Mouse (Mus musculus): Measurements from ENCODE around the gene Myo1b. TPM values are rescaled to one million over a fixed set of nuclear protein-coding genes. Genes with fewer than 3 reads are reported as not detected.

Myo1b gene
- polyA plus RNA-seq, 1 experiment from 2014 or later = 114 TPM

DNA sequence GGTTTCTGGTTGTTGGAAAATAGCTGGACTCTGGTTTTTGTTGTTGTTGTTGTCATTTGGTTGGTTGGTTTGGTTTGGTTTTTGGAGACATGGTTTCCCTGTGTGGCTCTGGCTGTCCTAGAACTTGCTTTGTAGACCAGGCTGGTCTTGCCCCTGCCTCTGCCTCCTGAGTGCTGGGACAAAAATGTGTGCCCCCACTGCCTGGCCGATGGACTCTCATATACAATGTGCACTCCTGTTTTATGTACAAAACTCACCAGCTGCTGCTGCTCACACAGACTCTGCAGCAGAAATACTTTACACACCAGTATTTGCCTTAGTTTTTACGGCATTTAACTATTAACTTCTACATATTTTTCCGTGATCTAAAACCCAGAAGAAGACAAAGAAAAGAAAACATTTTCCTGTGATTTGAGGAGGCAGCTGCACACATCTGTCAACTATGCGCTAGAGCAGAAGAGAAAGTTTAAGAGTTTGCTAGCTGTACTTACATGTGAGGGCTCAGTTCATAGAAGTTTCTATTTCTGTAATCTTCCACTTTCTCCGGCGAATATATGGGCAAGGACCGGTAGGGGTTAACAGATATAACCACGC, 52.9 kb downstream of the Myo1b start:
- H3K4me2 ChIP-seq = no peak overlapping the region
- H3K4me3 ChIP-seq (replicated peaks) = no peak overlapping the region
- no peak overlapping the region for H3K9ac ChIP-seq
- 93% methylated on average over 8 of the region's 8 CpGs for WGBS
- peaks cover 10% of the 10 kb centered on the region; the same call in 1 of the 2 replicates for H3K4me1 ChIP-seq
- peaks cover 23% of the 10 kb centered on the region for H3K36me3 ChIP-seq (replicated peaks)
- H3K27ac ChIP-seq = no peak overlapping the region
- H3K27me3 ChIP-seq = no peaks in the 10 kb centered on the region
- no peaks in the 10 kb centered on the region for H3K9me3 ChIP-seq
- no peak for ATAC-seq (ENCODE audit: low FRiP score)

DNA sequence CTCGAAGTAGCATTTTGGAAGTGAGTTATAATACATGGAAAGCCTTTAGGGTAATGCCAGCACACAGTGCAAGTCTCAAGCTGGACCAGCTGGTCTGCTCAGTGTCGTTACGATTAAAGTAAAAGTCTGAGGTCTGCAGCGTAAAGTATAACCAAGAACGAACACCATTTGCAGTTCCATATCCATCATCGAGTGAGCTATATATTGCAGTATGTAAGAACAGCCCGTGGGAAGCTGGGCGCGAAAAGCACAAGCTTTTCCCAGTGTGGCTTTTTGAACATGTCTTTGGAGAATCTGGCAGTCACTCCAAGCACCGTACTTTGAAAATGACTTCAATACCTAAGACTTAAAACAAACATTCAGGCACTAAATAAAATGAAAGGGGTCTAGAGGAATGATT, 55.0 kb downstream of the Myo1b start:
- 96% methylated on average over 10 of the region's 10 CpGs for WGBS
- Histone ChIP-seq H3K4me2 (no peak overlapping the region), H3K4me1 (peaks cover 7% of the 10 kb centered on the region), H3K9ac (no peak overlapping the region), H3K4me3 (replicated peaks) (no peak overlapping the region), H3K27me3 (no peaks in the 10 kb centered on the region), H3K27ac (no peak overlapping the region), H3K9me3 (no peaks in the 10 kb centered on the region), H3K36me3 (replicated peaks) (peaks cover 23% of the 10 kb centered on the region)
- ATAC-seq (ENCODE audit: low FRiP score) = no peak

DNA sequence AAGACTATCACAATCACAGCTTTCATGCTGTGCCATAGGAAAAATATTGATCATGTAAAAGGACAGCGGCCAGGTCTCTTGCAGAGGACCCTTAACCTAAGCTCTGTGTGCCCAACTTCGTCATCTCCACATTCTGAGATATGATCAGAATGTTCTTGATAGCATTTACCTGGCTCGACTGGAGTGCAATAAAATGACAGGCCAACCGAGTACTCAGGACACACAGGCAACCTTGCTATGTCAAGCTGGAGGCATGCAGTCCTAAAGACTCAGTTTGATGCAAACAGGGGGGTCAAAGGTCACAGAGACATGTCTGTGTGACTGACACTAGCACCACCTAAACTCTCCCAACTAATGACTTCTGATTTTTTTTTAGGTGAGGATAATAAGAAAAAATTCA, 58.9 kb downstream of the Myo1b start:
- H3K27ac ChIP-seq = no peak overlapping the region
- WGBS = 92% methylated on average over 4 of the region's 4 CpGs

DNA sequence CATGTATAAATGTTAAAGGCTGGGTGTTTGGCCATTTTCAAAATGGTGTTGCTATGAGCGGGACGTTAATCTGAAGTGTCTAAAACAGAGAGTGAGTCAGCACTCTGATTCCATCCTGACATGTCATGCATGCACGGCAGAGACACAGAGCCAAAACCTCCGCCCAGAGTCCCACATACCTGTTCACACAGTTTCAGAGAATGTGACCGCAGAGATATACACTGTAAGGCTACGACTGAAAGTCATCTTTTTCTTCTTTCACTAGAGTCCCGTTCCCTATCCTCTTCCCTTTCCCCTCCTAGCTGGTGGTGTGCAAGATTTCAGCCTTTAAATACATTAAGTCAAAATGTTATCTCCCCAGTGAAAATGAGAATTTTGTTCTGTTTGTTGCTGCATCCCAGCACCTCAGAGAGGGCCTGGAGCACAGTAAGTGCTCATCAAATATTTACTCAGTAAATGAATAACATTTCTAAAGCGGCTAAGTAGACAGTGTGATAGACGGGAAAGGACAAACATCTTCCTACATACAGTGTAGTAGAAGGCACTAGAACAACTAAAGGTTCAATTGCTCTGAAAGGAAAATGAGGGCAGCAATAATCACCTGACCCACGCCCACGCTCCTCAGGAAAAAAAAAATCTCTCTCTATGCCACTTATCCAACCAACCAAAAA, 59.5 kb downstream of the Myo1b start:
- H3K4me2 ChIP-seq = no peak overlapping the region
- H3K4me3 ChIP-seq (replicated peaks) = no peak overlapping the region
- H3K36me3 ChIP-seq (replicated peaks) = peaks cover 12% of the 10 kb centered on the region
- H3K9ac ChIP-seq = no peak overlapping the region
- H3K27me3 ChIP-seq = no peaks in the 10 kb centered on the region
- ATAC-seq (ENCODE audit: low FRiP score) = no peak
- H3K4me1 ChIP-seq = peaks cover 8% of the 10 kb centered on the region; the same call in 1 of the 2 replicates
- 89% methylated on average over 11 of the region's 11 CpGs for WGBS
- H3K9me3 ChIP-seq = no peaks in the 10 kb centered on the region
- H3K27ac ChIP-seq = no peak overlapping the region

More for the DNA sequence above, 58.9 kb downstream of the Myo1b start:
- no peaks in the 10 kb centered on the region for H3K9me3 ChIP-seq
- H3K4me1 ChIP-seq = peaks cover 8% of the 10 kb centered on the region; the same call in 1 of the 2 replicates
- H3K4me3 ChIP-seq (replicated peaks) = no peak overlapping the region
- H3K9ac ChIP-seq = no peak overlapping the region
- peaks cover 15% of the 10 kb centered on the region for H3K36me3 ChIP-seq (replicated peaks)
- no peak overlapping the region for H3K4me2 ChIP-seq
- ATAC-seq (ENCODE audit: low FRiP score) = no peak
- H3K27me3 ChIP-seq = no peaks in the 10 kb centered on the region

DNA sequence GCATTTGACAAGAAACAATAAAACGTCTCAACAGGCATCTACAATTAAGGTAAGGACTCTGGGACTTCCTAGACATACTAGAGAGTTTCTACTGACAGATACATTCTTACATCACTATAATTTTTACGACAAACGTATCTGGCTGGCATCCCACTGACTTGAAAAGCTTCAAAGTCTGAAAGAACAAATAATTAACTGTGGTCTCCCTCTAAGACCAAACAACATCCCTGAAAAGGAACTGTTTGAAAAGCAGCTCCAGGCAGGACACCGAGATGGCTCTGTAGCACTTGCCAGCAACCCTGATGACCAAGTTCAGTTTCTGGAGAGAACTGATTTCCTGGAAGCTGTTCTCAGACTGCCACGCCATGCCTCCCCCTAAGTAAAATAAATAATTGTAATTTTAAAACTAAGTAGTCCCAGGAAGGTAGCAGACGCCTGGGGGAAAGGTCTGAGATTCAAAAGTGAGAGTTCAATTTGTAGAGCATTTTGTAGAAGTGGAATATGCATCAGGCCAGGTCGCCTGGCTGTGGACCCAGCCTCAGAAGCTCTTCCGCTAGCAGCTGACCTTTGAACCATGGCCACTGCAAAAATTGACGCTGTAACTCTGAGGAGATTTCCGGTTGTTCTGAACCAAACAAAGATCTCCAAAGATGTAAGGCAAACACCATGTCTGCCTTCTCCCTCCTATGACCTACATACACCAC, 60.2 kb downstream of the Myo1b start:
- H3K4me1 ChIP-seq = peaks cover 8% of the 10 kb centered on the region; the same call in 1 of the 2 replicates
- H3K4me2 ChIP-seq = no peak overlapping the region
- H3K9me3 ChIP-seq = no peaks in the 10 kb centered on the region
- H3K36me3 ChIP-seq (replicated peaks) = peaks cover 11% of the 10 kb centered on the region
- no peak overlapping the region for H3K27ac ChIP-seq
- no peak overlapping the region for H3K4me3 ChIP-seq (replicated peaks)
- H3K27me3 ChIP-seq = no peaks in the 10 kb centered on the region
- 79% methylated on average over 10 of the region's 10 CpGs for WGBS
- H3K9ac ChIP-seq = no peak overlapping the region
- ATAC-seq (ENCODE audit: low FRiP score) = no peak

DNA sequence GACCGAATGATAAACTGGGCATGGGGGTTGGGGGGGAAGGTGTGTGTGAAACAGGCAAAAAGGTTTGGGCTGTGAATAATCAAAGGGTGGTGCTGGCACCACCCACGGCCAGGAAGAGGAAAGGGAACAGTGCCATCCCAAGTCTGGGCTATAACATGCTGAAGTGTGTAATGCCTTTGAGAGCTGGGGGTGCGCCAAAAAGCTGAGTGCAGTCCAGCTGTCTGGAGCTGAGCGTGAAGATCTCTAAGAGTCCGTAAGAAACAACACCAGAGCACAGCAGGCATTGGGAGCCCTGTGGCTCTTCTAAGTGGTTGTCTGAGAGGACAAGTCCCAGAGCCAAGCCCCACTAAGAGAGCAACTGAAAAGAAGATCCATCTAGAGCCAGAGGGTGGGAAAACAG, 63.6 kb downstream of the Myo1b start:
- no peak overlapping the region for H3K9ac ChIP-seq
- peaks cover 3% of the 10 kb centered on the region; the same call in 1 of the 2 replicates for H3K36me3 ChIP-seq (replicated peaks)
- peaks cover 8% of the 10 kb centered on the region; the same call in 1 of the 2 replicates for H3K4me1 ChIP-seq
- no peak overlapping the region for H3K4me3 ChIP-seq (replicated peaks)
- H3K27me3 ChIP-seq = no peaks in the 10 kb centered on the region
- H3K27ac ChIP-seq = no peak overlapping the region
- no peak overlapping the region for H3K4me2 ChIP-seq
- no peaks in the 10 kb centered on the region for H3K9me3 ChIP-seq
- ATAC-seq (ENCODE audit: low FRiP score) = no peak
- WGBS = 78% methylated on average over 5 of the region's 5 CpGs

DNA sequence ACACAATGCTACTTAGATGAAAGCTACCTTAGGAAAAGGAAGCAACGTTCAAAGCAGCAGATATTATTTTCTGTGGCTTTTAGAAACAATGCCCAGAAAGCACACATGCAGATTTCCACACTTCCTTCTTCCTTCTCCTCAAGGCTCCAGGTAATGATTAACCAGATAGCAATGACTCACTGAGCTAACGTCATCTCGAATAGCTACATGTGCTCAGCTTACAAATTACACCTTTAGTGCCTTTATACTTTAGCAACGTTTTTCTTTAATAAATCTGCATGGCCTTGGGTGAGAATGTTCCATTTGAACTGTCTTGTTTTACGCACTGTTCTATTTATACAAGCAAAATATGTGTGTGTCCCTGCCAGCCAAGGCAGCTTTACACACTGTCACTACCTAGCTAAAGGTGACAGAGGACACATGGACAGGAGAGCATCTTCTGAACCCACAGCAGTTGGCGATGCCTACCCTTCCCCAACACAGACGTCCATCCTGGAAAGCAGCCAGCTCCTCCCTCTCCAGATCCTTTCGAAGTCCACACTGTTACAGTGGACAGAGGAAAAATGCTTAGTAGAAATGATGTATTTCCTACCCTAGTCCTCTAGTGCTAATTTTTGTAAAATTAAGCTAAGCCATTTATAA, 66.2 kb downstream of the Myo1b start:
- Histone ChIP-seq H3K4me2 (no peak overlapping the region), H3K27me3 (no peaks in the 10 kb centered on the region), H3K36me3 (replicated peaks) (peaks cover 3% of the 10 kb centered on the region; the same call in 1 of the 2 replicates), H3K9me3 (no peaks in the 10 kb centered on the region), H3K9ac (no peak overlapping the region), H3K4me3 (replicated peaks) (no peak overlapping the region), H3K27ac (no peak overlapping the region), H3K4me1 (no peaks in the 10 kb centered on the region)
- no peak for ATAC-seq (ENCODE audit: low FRiP score)
- 84% methylated on average over 8 of the region's 8 CpGs for WGBS

DNA sequence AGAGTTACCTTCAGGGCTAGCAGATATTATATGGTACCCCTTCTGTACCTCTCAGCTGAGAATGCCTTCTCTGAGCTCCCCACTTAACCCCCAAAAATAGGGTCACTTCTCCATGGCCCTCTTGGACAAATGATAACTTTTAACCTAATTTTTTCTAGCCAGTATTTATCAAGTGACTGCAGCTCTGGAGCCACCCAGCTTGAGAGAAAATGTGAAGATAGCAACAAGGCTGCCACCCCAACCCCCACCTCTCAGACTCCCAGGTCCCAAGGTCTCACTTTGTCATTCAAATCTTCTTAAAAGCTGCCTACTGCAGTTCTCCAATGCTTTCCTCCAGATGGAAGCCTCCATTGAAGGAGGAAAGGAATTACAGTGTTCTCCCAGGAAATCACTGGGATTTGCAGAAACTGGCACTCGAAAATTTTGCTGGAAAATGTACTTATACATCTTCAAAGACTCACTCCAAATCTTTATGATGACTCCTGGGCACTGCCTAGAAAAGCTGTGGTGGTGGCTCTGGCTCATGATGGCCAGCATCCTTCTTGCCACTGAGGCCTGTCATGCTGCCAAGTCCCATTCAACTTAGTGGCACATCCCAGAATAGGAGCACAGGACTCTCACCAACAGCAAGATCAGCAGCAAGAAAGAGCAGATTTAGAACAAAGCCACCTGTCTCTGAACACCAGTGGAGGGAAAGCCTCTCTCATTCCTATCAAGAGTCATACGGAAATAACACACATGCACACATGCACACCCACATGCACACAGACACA, 70.4 kb downstream of the Myo1b start:
- WGBS = 81% methylated on average over 2 of the region's 2 CpGs
- H3K27me3 ChIP-seq = no peaks in the 10 kb centered on the region
- no peak overlapping the region for H3K9ac ChIP-seq
- H3K4me1 ChIP-seq = 0 out of 2 replicates have a peak, but pooled peaks cover 3% of the 10 kb centered on the region
- ATAC-seq (ENCODE audit: low FRiP score) = no peak
- H3K36me3 ChIP-seq (replicated peaks) = no peaks in the 10 kb centered on the region
- H3K4me2 ChIP-seq = no peak overlapping the region
- no peak overlapping the region for H3K4me3 ChIP-seq (replicated peaks)
- no peak overlapping the region for H3K27ac ChIP-seq
- H3K9me3 ChIP-seq = no peaks in the 10 kb centered on the region

DNA sequence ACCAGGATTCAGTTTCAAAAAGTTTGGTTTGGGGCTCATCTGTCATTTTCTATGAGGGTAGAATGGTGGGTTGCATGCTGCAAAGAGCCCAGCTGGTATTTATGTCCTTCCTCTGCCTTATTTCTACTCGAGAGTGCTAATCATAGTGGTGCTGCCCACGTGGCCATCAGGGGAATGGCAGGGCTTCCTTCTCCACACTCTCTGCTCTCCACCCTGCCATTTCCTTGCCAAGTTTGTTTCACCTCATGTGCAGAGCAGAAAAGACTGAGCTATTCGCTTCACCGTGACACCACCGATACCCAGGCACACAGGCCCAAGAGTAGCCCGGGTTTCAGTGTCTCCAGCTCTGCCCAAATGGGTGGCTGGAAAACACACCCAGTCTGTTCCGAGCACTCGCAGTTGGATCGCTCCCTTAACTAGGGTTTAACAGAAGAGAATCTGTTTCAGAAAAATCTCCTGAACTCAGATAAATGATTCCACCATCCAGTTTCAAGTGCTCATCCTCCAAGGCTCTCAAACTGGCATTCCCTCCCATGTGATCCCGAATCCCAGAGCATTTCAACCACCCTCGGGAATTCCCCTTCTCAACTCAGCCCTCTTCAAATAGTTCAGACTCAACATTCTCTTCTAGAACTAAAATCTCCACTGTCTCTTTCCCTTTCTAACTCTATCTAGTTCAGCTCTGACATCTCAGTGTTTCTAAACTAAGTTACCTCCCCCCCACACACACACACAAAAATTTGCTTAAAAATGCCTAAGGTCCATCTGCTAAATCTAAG, 77.8 kb downstream of the Myo1b start:
- Histone ChIP-seq H3K9ac (no peak overlapping the region), H3K4me1 (peaks cover 12% of the 10 kb centered on the region), H3K36me3 (replicated peaks) (peaks cover 12% of the 10 kb centered on the region), H3K27me3 (no peaks in the 10 kb centered on the region), H3K27ac (no peak overlapping the region), H3K4me2 (no peak overlapping the region), H3K4me3 (replicated peaks) (no peak overlapping the region), H3K9me3 (no peaks in the 10 kb centered on the region)
- 81% methylated on average over 11 of the region's 11 CpGs for WGBS
- ATAC-seq (ENCODE audit: low FRiP score) = no peak

DNA sequence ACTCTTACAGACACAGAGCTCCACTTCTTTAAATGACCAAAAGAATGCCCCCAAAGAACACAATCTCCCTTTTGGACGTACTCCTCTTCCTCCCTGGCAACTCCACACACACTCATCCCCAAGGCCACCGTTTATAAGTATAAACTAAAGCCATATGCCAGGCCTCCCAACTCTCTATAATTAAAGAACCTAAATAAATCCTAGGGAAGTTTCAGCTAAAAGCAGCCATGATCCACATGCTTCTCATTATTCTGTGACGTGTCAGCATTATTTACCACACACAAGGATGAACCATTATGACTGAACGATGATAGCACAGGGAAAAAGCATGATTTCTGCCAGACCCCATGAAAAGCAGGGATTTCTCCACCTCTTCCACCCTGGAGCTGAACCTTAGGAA, 78.6 kb downstream of the Myo1b start:
- no peaks in the 10 kb centered on the region for H3K9me3 ChIP-seq
- H3K9ac ChIP-seq = no peak overlapping the region
- ATAC-seq (ENCODE audit: low FRiP score) = no peak
- WGBS = 75% methylated on average over 4 of the region's 4 CpGs
- H3K27ac ChIP-seq = no peak overlapping the region
- H3K4me1 ChIP-seq = peaks cover 12% of the 10 kb centered on the region
- H3K36me3 ChIP-seq (replicated peaks) = peaks cover 13% of the 10 kb centered on the region
- H3K27me3 ChIP-seq = no peaks in the 10 kb centered on the region
- H3K4me3 ChIP-seq (replicated peaks) = no peak overlapping the region
- no peak overlapping the region for H3K4me2 ChIP-seq

DNA sequence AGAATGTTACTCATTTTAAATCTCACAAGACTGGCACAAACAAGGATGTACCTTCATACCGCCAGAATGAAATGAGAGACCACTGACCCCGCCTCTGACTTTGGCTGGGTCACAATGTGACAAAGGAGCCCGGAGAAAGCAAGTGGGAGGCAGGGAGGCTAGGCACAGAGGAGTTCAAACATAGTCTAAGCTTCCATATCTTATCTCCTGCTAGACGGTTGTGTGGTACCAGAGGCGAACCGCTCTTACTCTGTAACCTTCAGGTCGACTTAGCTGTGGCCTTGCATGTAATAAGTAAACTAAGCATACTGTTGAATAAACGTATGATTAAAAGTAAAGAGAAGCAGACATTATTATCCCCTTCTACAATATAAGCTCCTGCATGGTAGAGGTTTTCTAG, 80.1 kb downstream of the Myo1b start:
- Histone ChIP-seq H3K36me3 (replicated peaks) (peaks cover 13% of the 10 kb centered on the region), H3K9ac (no peak overlapping the region), H3K9me3 (no peaks in the 10 kb centered on the region), H3K4me3 (replicated peaks) (no peak overlapping the region), H3K4me1 (peaks cover 12% of the 10 kb centered on the region), H3K27ac (no peak overlapping the region), H3K4me2 (no peak overlapping the region), H3K27me3 (no peaks in the 10 kb centered on the region)
- 68% methylated on average over 8 of the region's 8 CpGs for WGBS
- ATAC-seq (ENCODE audit: low FRiP score) = no peak
